Mouse (Mus musculus) adrenal gland, postnatal 14 days (tissue): ENCODE measurements around the gene Myrf. TPM values are rescaled to one million over a fixed set of nuclear protein-coding genes. Genes with fewer than 3 reads are reported as not detected.
"Not testable (repeated sequence)": the region's sequence is repeated elsewhere in the genome, so short reads cannot be mapped to it uniquely, and the experiment has no call there.

Source experiments
- DNase-seq: peaks from one replicate; pipeline ENCODE4 v3.0.0; 2021; ENCODE audit warnings: mixed read lengths
- microRNA-seq, 2 experiments: library from miRNA; unstranded; fragments of <30 nt; microRNA quantifications; one replicate each; pipeline ENCODE4 v1.2.0; 2021
- total RNA-seq: library from RNA; stranded (reverse); gene quantifications from 2 replicates; pipeline ENCODE4 v1.2.3, GENCODE M21; 2021

Myrf gene
- total RNA-seq, 1 experiment from 2014 or later: 4.7 TPM

DNA sequence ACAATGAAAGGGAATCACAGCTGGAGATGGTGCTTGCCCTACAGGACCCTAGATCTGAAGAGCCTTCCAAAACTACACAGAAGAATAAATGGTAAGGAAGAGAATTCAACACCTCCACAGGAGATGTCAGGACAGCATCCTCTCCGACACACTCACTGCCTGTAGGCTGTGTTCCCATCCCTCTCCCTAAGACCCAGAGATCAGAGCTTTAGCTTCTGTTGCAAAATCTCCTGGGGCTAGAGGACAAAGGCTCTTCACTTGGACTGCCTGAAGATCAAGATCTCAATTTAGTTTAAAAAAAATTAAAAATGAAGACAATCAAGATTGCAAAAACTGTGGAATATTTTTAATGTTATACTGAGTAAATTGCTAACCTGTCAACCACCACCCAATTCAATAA lies 64.1 kb downstream of the Myrf start:
- no peak for DNase-seq

DNA sequence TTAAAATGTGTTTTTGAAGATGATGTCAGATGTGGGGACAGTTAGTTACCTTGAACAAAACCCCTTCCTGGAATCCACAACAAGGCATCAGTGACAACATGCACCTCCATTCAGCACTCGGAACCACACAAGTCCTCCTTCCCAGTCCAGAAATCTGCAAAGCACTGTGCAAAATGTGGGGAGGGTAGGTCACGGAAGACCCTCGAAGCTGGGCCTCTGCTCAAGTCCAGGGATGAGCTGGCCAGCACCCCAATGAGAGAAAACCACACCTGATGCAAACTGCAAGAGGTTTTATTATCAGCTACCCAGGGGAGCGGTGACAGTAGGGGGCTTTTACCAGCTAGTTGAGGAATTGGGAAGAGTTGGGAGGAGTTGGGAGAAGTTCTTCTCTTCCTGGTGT lies 65.6 kb downstream of the Myrf start:
- DNase-seq: no peak

DNA sequence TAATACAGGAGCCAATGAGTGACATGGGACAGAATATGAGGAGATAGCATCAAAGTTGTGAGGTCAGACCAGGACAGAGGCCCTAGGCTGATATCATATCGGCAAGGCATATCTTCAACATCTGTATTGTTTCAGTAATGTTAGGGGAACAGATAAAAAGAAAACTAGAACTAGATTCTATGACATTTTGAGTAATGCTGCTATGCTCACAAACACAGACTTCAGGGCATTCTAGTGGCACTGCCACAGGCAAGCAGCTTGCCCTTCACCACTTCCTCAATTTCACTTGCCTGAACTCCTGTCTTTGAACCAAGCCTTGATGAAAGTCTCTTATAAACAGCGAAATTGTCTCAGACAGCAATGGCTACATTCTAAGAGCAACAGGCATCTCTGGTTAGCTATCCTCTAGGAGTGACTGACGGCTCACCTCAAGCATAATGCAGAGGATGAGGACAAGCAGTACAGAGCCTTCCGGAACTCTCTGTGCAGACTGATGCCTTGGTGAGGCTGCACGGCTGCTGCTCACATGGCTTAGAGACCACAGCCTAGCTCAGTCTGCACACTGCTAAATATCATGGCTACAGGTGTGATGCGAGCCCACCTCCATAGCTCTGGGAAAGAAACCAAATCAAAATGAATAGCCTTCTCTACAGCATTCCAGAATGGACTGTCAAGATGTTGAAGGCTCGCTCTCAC lies 66.6 kb downstream of the Myrf start:
- DNase-seq: no peak

- DNase-seq: no peak
These were observed 67.3 kb downstream of the Myrf start for GRCm38 (mm10) chr19:10173116-10173718.

DNA sequence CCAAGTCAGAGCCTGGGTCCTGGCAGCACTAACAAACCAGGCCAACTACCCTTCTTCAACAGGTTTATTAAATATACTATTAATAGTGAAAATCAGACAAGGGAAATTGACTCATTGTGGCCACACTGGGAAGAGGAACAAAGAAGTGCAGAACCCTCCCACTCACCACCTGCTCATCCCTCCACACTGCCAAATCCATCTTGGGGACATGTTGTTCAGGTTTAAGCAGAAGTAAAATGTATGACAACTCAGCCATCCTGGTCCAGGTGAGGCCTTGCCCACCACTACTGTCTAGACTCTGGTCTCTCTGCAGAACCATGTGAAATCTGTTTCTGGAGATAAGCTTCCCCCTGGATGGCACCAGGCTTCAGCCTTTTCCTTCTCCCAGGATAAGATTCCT lies 68.7 kb downstream of the Myrf start:
- no peak for DNase-seq

- no peak for DNase-seq
These were observed 69.2 kb downstream of the Myrf start for GRCm38 (mm10) chr19:10171359-10171758.

GRCm38 (mm10) chr19:10170466-10170865 lies 70.1 kb downstream of the Myrf start:
- no peak for DNase-seq

GRCm38 (mm10) chr19:10169692-10170330 lies 70.7 kb downstream of the Myrf start:
- DNase-seq: not testable (repeated sequence)

DNA sequence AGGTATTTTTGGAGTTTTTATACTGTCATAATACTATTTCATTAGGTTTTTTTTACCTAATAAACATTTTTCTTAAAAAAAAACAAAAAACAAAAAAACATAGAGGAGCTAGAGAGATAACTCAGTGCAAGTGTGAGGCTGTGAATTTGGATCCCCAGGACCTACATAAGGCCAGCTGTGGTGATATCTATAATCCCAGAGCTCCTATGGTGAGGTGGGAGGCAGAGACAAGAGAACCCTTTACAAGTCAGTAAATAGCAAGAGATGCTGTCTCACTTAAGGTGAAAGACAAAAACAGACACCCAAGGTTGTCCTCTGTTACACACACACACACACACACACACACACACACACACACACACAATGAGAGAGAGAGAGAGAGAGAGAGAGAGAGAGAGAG lies 71.4 kb downstream of the Myrf start:
- DNase-seq: no peak

DNA sequence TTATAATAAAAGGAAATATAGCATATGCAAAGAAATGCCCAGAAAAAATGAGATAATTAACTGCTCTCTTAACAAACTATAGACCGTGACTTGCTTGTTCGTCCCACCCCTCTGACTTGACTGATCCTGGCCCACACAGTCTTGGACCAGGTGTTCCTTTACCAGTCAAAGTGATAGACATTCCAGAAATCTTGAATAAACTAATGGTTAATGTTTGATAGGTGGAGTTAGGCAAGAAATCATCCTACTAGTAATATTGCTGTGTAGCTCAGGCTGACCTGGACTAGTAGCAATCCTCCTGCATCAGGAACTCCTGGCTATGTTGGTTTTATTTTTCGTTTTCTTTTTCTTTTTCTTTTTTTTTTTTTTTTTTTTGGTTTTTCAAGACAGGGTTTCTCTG lies 72.1 kb downstream of the Myrf start:
- DNase-seq: no peak

DNA sequence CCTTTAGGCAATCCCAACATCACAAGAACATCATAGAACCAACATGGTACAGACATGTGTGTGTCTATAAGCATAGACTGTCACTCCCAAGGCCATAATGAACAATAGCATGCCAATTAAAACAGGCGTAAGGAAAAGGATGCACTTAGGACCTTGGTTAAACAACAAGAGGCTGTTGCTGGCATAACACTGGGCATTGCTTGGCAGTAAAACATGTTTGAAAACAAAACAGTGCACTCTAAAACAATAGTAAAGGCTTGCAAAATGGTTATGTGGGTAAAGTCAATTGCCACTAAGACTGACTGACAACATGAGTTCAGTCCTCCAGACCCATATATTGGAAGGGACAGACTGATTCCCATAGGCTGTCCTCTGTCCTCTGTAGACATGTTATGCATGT lies 72.6 kb downstream of the Myrf start:
- no peak for DNase-seq

DNA sequence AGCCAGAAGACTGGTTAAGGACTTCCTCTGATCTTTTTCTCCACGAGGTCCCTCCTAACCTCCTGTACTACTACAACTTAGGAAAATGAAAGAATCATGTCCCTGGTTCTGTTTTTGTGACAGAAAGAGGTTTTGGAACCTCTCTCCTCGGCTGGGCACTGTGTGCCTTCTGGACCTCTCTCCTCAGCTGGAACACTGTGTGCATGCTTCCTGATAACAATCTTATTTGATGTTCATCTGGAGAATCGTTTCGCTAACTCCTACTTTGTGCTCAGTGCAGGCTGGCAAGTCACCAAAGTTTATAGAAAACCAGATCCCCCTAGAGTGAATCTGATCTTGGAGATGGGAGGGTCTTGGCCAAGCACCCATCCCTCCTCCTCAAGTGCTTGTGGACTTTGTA lies 73.4 kb downstream of the Myrf start:
- no peak for DNase-seq

DNA sequence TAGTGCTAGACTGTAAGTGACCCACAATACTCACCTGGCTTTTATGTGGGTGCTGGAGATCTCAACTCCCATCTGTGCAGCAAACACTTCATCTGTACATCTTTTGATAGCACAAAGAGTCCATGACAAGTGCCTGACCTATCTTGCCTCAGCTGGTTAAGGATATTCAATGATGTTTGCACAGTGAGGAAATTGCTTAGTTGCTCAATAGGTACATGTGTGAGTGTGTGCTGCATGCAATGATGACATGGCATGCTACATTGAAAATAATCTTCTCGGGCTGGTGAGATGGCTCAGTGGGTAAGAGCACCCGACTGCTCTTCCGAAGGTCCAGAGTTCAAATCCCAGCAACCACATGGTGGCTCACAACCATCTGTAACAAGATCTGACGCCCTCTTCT lies 74.6 kb downstream of the Myrf start:
- DNase-seq: not testable (repeated sequence)

GRCm38 (mm10) chr19:10163896-10164295 lies 76.7 kb downstream of the Myrf start:
- peak; percentile 53 for DNase-seq

Small RNA genes lying within 50 kb of the gene (microRNA-seq; reads per million reads assigned to microRNA genes)
- 0.43 to 0.76 reads per million in 2 experiments for gene Mir6993

Other genes starting within 250 kb of the Myrf start
- 0.19 TPM in 1 of 2 replicates, not detected in the other for gene Best1, start 239.1 kb downstream of the Myrf start, total RNA-seq
- 9.7 and 10.1 TPM in 2 replicates for gene Rab3il1, start 239.1 kb downstream of the Myrf start, total RNA-seq
- gene Fads3, start 199.2 kb downstream of the Myrf start, total RNA-seq: 11.3 and 14.0 TPM in 2 replicates
- gene Fads2, start 139.0 kb downstream of the Myrf start, total RNA-seq: 806 and 858 TPM in 2 replicates
- 324 and 362 TPM in 2 replicates for gene Fads1, start 57.9 kb downstream of the Myrf start, total RNA-seq
- 161 and 170 TPM in 2 replicates for gene Tmem258, start 36.7 kb downstream of the Myrf start, total RNA-seq
- 20.6 and 21.7 TPM in 2 replicates for gene Fen1, start 36.6 kb downstream of the Myrf start, total RNA-seq
- gene Dagla, start 64.1 kb upstream of the Myrf start, total RNA-seq: 5.5 and 7.4 TPM in 2 replicates
- 23.9 and 24.1 TPM in 2 replicates for gene Syt7, start 148.3 kb upstream of the Myrf start, total RNA-seq
- gene Lrrc10b, start 216.7 kb upstream of the Myrf start, total RNA-seq: 3.9 and 5.8 TPM in 2 replicates
- gene Ppp1r32, start 242.2 kb upstream of the Myrf start, total RNA-seq: 0.53 and 0.63 TPM in 2 replicates